Mouse (Mus musculus): Measurements from ENCODE around the gene Olfr393. TPM values are rescaled to one million over a fixed set of nuclear protein-coding genes. Genes with fewer than 3 reads are reported as not detected.

Olfr393 gene
- total RNA-seq (2021) (not detected), polyA plus RNA-seq (2012; rRNA removed) (not detected in 2 replicates)
- long read RNA-seq, result 0 reads

DNA sequence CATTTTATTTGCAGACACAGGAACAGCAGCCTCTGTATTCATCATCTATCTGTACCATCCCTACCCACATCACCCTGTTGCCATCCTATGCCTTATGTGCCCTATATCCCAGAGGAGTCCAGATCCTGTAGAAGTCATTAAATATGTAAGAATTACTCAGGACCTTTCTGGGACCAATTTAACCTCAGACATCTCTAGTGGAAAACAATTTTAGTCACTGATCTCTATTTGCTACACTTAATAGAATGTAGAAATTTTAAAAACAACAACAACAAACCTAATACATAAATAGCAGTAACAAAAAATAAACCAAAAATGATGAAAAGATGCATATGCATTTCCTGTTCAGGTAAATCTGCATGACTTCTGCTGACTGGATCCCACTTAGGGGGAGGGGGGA lies at the start of gene Olfr393:
Gene Olfr393, minus strand, starts transcription at position 101 of the 400 bp plus-strand sequence.
- no peak within 1 kb of the TSS for H3K27ac ChIP-seq
- H3K4me1 ChIP-seq (ENCODE audit: control insufficient read depth, insufficient read depth, low read length), result no peaks in the 10 kb centered on the region
- no peak within 1 kb of the TSS for H3K4me3 ChIP-seq
- no peaks in the 10 kb centered on the region for H3K79me2 ChIP-seq (replicated peaks; ENCODE audit: control insufficient read depth, insufficient read depth, low read length)
- no peaks in the 10 kb centered on the region for H3K27me3 ChIP-seq (ENCODE audit: control insufficient read depth, insufficient read depth, low read length)
- DNase-seq, result no peak
- intact Hi-C loops (cut with DNase I), result no loop called here
- H3K9ac ChIP-seq (ENCODE audit: low read depth, low read length), result no peak within 1 kb of the TSS
- no peaks in the 10 kb centered on the region for H3K36me3 ChIP-seq (ENCODE audit: control insufficient read depth, insufficient read depth, low read length)
- TF ChIP-seq EP300 (IDR thresholded peaks at IDR 0.05; ENCODE audit: insufficient read depth, low read depth, low read length) (no peak), POLR2A (IDR thresholded peaks at IDR 0.05; ENCODE audit: insufficient read depth, low read depth, low read length) (no peak), CTCF (IDR thresholded peaks at IDR 0.05) (no peak)

DNA sequence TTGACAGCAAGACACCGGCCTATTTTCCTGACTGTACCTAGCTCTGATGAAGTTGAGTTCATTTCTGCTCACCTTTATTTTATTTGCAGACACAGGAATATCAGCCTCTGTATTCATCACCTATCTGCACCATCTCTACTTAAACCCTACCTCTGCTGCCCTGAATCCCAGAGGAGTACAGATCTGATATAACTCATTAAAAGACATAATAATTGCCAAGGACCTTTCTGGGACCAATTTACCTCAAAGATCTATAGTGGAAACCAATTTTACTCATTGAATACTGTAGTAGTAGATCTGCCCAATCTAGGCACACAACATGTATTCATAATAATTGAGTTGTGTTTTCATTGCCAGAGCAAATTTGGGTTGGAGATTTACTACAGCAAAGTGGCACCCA lies 39.4 kb upstream of the Olfr393 start, which contains the start of gene Olfr394:
Gene Olfr394, minus strand, starts transcription at position 101 of the 400 bp plus-strand sequence.
- Histone ChIP-seq H3K27ac (no peak within 1 kb of the TSS), H3K9ac (ENCODE audit: low read depth, low read length) (no peak within 1 kb of the TSS), H3K79me2 (replicated peaks; ENCODE audit: control insufficient read depth, insufficient read depth, low read length) (no peaks in the 10 kb centered on the region), H3K36me3 (ENCODE audit: control insufficient read depth, insufficient read depth, low read length) (no peaks in the 10 kb centered on the region), H3K4me3 (no peak within 1 kb of the TSS), H3K4me1 (ENCODE audit: control insufficient read depth, insufficient read depth, low read length) (no peaks in the 10 kb centered on the region), H3K27me3 (ENCODE audit: control insufficient read depth, insufficient read depth, low read length) (no peaks in the 10 kb centered on the region)
- 78% methylated on average over 1 of the region's 1 CpGs for WGBS
- TF ChIP-seq POLR2A (IDR thresholded peaks at IDR 0.05; ENCODE audit: insufficient read depth, low read depth, low read length) (no peak), EP300 (IDR thresholded peaks at IDR 0.05; ENCODE audit: insufficient read depth, low read depth, low read length) (no peak), CTCF (IDR thresholded peaks at IDR 0.05) (no peak)
- no peak for DNase-seq
- intact Hi-C loops (cut with DNase I), result no loop called here

DNA sequence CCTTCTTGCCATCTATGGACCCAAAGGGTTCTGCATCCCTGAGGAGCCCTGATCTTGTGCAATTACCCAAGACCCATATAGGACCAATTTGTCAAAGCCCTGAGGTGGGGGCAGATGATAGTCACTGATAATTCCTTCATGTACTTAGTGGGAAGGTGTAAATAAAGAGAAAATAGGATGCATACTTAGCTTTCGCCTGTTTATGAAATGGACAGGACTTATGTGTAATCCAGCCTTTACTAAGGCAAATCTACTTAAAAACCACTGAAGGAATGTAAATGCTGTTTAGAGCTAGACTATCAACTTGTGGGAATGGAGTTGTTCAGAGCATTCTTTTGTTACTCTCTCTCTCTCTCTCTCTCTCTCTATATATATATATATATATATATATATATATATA lies 34.3 kb downstream of the Olfr393 start, which contains the start of gene Olfr392:
Gene Olfr392, minus strand, starts transcription at position 101 of the 400 bp plus-strand sequence.
- H3K27me3 ChIP-seq (ENCODE audit: control insufficient read depth, insufficient read depth, low read length), result no peaks in the 10 kb centered on the region
- DNase-seq, result no peak
- TF ChIP-seq EP300 (IDR thresholded peaks at IDR 0.05; ENCODE audit: insufficient read depth, low read depth, low read length) (no peak), POLR2A (IDR thresholded peaks at IDR 0.05; ENCODE audit: insufficient read depth, low read depth, low read length) (no peak), CTCF (IDR thresholded peaks at IDR 0.05) (no peak)

DNA sequence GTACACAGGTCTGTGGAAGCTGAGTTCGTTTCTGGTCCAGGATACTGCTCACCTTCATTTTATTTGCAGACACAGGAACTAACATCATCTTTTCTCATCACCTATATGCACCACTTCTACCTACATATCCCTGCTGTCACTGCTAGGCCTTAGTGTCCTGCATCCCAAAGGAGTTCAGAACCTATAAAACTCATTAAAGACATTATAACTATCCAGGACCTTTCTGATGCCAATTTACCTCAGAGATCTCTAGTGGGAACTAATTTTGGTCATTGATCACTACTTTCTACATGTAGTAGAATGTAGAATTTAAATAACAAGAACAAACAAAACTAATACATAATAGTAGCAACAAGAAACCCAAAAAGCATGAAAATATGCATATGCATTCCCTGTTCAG lies 48.3 kb downstream of the Olfr393 start, which contains the start of gene Olfr391-ps:
Gene Olfr391-ps, minus strand, starts transcription at position 101 of the 400 bp plus-strand sequence.
- intact Hi-C loops (cut with DNase I), result no loop called here
- 10% methylated on average over 1 of the region's 1 CpGs for WGBS
- no peaks in the 10 kb centered on the region for H3K79me2 ChIP-seq (replicated peaks; ENCODE audit: control insufficient read depth, insufficient read depth, low read length)
- no peak within 1 kb of the TSS for H3K4me3 ChIP-seq
- no peaks in the 10 kb centered on the region for H3K4me1 ChIP-seq (ENCODE audit: control insufficient read depth, insufficient read depth, low read length)
- H3K27ac ChIP-seq, result no peak within 1 kb of the TSS
- TF ChIP-seq EP300 (IDR thresholded peaks at IDR 0.05; ENCODE audit: insufficient read depth, low read depth, low read length) (no peak), CTCF (IDR thresholded peaks at IDR 0.05) (no peak), POLR2A (IDR thresholded peaks at IDR 0.05; ENCODE audit: insufficient read depth, low read depth, low read length) (no peak)
- no peaks in the 10 kb centered on the region for H3K27me3 ChIP-seq (ENCODE audit: control insufficient read depth, insufficient read depth, low read length)
- no peak within 1 kb of the TSS for H3K9ac ChIP-seq (ENCODE audit: low read depth, low read length)
- no peak for DNase-seq
- H3K36me3 ChIP-seq (ENCODE audit: control insufficient read depth, insufficient read depth, low read length), result no peaks in the 10 kb centered on the region

More for the DNA sequence above, 34.3 kb downstream of the Olfr393 start, which contains the start of gene Olfr392:
- H3K27ac ChIP-seq, result no peak within 1 kb of the TSS
- 82% methylated on average over 1 of the region's 1 CpGs for WGBS
- H3K36me3 ChIP-seq (ENCODE audit: control insufficient read depth, insufficient read depth, low read length), result no peaks in the 10 kb centered on the region
- no peak within 1 kb of the TSS for H3K4me3 ChIP-seq
- H3K4me1 ChIP-seq (ENCODE audit: control insufficient read depth, insufficient read depth, low read length), result no peaks in the 10 kb centered on the region
- intact Hi-C loops (cut with DNase I), result no loop called here
- H3K9ac ChIP-seq (ENCODE audit: low read depth, low read length), result no peak within 1 kb of the TSS
- H3K79me2 ChIP-seq (replicated peaks; ENCODE audit: control insufficient read depth, insufficient read depth, low read length), result no peaks in the 10 kb centered on the region

Other genes starting within 250 kb of the Olfr393 start
- not detected for gene Zfp735, start 162.7 kb downstream of the Olfr393 start, total RNA-seq (2021)
- not detected in 2 replicates for gene Zfp735, start 162.7 kb downstream of the Olfr393 start, polyA plus RNA-seq (2012; rRNA removed)
- gene Olfr389, start 70.7 kb downstream of the Olfr393 start, total RNA-seq (2021), result not detected
- gene Olfr389, start 70.7 kb downstream of the Olfr393 start, polyA plus RNA-seq (2012; rRNA removed), result not detected in 2 replicates
- not detected for gene Olfr390, start 68.5 kb downstream of the Olfr393 start, total RNA-seq (2021)
- gene Olfr390, start 68.5 kb downstream of the Olfr393 start, polyA plus RNA-seq (2012; rRNA removed), result not detected in 2 replicates
- not detected for gene Olfr391-ps, start 48.4 kb downstream of the Olfr393 start, total RNA-seq (2021)
- not detected in 2 replicates for gene Olfr391-ps, start 48.4 kb downstream of the Olfr393 start, polyA plus RNA-seq (2012; rRNA removed)
- gene Olfr392, start 34.4 kb downstream of the Olfr393 start, total RNA-seq (2021), result not detected
- gene Olfr392, start 34.4 kb downstream of the Olfr393 start, polyA plus RNA-seq (2012; rRNA removed), result not detected in 2 replicates
- gene Olfr394, start 39.3 kb upstream of the Olfr393 start, total RNA-seq (2021), result not detected
- not detected in 2 replicates for gene Olfr394, start 39.3 kb upstream of the Olfr393 start, polyA plus RNA-seq (2012; rRNA removed)
- not detected for gene Olfr395, start 57.8 kb upstream of the Olfr393 start, total RNA-seq (2021)
- not detected in 2 replicates for gene Olfr395, start 57.8 kb upstream of the Olfr393 start, polyA plus RNA-seq (2012; rRNA removed)
- gene Olfr23, start 85.2 kb upstream of the Olfr393 start, total RNA-seq (2021), result not detected
- not detected in 2 replicates for gene Olfr23, start 85.2 kb upstream of the Olfr393 start, polyA plus RNA-seq (2012; rRNA removed)
- not detected for gene Olfr397, start 109.4 kb upstream of the Olfr393 start, total RNA-seq (2021)
- gene Olfr397, start 109.4 kb upstream of the Olfr393 start, polyA plus RNA-seq (2012; rRNA removed), result not detected in 2 replicates
- gene Olfr398, start 139.0 kb upstream of the Olfr393 start, total RNA-seq (2021), result not detected
- not detected in 2 replicates for gene Olfr398, start 139.0 kb upstream of the Olfr393 start, polyA plus RNA-seq (2012; rRNA removed)
- not detected for gene Olfr139, start 205.1 kb upstream of the Olfr393 start, total RNA-seq (2021)
- not detected in 2 replicates for gene Olfr139, start 205.1 kb upstream of the Olfr393 start, polyA plus RNA-seq (2012; rRNA removed)
- gene Olfr399, start 205.2 kb upstream of the Olfr393 start, total RNA-seq (2021), result not detected
- not detected in 2 replicates for gene Olfr399, start 205.2 kb upstream of the Olfr393 start, polyA plus RNA-seq (2012; rRNA removed)
- not detected for gene Zfp616, start 218.5 kb upstream of the Olfr393 start, total RNA-seq (2021)
- gene Zfp616, start 218.5 kb upstream of the Olfr393 start, polyA plus RNA-seq (2012; rRNA removed), result not detected in 2 replicates